Mouse (Mus musculus) cerebellum, postnatal 36 days (tissue): Measurements from ENCODE around the gene Ildr1.

Source experiments
- DNase-seq, 2 experiments: peaks; one replicate each; pipeline ENCODE4 v3.0.0; 2021 to 2022; ENCODE audit warnings: mixed read lengths in 2 of 2

Gene Ildr1

DNA sequence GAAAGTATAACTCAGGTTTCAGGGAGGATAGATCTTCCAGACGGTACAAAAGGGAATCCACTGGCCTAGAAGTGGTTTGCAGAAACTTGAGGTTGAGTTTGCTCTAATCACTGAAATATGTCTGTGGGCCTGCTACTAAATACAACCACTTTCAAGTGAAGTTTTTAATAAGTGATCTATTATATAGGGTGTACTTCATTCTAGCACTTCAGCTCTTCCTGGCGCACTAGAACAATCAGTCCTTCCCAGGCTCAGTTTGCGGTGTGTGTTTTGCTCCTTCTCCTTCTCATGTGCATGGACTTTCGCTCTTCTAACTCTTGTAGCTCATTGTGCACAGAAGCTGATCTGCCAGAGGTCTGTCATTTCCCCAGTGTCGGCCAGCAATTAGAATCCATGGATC lies 79.2 kb downstream of the Ildr1 start:
- no peak for DNase-seq

DNA sequence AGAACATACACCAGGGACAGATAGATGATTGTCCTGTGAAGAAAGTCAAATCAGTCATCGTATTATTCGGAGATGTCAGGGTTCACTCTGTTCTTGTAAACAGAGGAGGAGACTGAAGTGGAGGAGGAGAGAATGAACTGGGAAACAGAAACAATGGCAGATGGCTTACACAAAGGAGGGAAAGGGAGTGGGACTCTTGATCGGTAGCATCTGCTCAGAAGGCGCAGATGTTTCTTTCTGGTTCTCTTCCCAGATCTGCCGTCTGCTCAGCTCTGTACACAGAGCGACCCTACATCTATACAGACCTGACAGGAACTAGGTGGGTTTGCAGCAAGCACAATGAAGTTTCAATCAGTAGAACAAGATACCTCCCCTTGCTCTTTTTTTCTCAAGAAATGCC lies 81.9 kb downstream of the Ildr1 start:
- DNase-seq = no peak
